Mouse (Mus musculus) liver, postnatal 0 days (tissue): Measurements from ENCODE around the gene Hspbp1.

ENCODE experiments used
- CTCF ChIP-seq: sonication (generic); IDR thresholded peaks from 2 replicates; pipeline ENCODE4 v1.5.1; 2016; ENCODE audit warnings: antibody characterized with exemption, low read depth
- EP300 ChIP-seq: IDR thresholded peaks from 2 replicates; pipeline ENCODE4 v1.6.1; 2016; ENCODE audit warnings: antibody characterized with exemption, low read depth, mild to moderate bottlenecking

GRCm38 (mm10) chr7:4651581-4651980 lies 33.3 kb downstream of the Hspbp1 start:
- TF ChIP-seq CTCF (no peak), EP300 (no peak)
